Mouse (Mus musculus): ENCODE measurements around the gene Nhej1.

- no peak for TF ChIP-seq POLR2A (IDR thresholded peaks at IDR 0.05; ENCODE audit: borderline replicate concordance, low read depth, low read length)
- TF ChIP-seq CTCF (IDR thresholded peaks at IDR 0.05; ENCODE audit: low read depth, low read length) = no peak
Observed at GRCm38 (mm10) chr1:74949666-74950050, 175.3 kb downstream of the Nhej1 start.

Measured in bone marrow macrophage, adult 2 months (primary cell).